ENCODE assay signal across 9 mouse cellular contexts in the genomic region with DNA sequence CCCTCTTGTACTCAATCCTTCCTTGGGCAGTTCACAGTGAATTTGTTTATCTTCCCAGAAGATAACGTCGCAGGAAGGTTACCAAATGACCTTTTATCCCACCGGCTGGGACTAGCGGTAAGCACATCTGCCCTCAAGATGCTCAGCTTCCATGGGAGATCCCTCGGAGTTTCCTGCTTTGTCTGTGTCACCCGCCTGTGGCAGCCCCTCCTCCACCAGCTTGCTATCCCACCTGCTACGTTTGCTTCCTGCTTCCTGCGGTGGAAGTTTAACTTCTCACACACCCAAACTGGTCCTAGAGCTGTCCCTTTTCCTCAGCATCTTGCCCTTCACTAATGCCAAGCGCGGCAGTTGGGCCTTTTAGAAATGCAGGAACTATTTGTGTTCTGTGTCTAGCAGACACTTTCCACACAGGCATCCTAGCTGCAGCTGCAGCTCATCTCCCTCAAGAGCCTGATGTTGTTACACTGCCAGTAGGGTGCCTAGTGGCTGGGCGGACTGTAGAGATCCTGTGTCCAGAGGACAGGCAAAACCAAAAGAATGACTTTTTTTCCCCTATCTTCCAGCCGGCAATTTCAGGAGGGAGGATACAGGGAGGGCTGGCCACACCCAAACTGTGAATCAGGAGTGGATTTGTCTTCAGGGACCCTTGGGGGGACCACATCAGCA.
DNase-seq lines count a peak whose midpoint lies in the region; ATAC-seq and TF ChIP-seq lines count a peak whose summit lies in the region.
"Had no signal": no experiment of that assay in that cellular context is flagged by ENCODE, and none has a peak within 500 bp of the region (broad histone marks: within the 10 kb centered on the region; RNA-seq: fewer than 3 reads in every experiment).

No protein-coding gene starts in this region.

- no peak for ATAC-seq in heart, embryonic 11.5 days (replicated peaks; ENCODE audit: insufficient number of reproducible peaks, low FRiP score, low TSS enrichment)
- no peak for ATAC-seq in embryonic facial prominence, embryonic 11.5 days (replicated peaks; ENCODE audit: insufficient number of reproducible peaks, low FRiP score, low TSS enrichment, low read depth)
- ATAC-seq in hindbrain, postnatal 0 days = peak; percentile 55; the same call in 1 of the 2 replicates
- ATAC-seq in midbrain, embryonic 15.5 days (replicated peaks) = peak; percentile 42; the same call in 1 of the 2 replicates
- ATAC-seq in megakaryocyte progenitor cell, adult 5-6 weeks (replicated peaks; ENCODE audit: poor library complexity) = no peak

- no peak overlapping the region for H3K27ac ChIP-seq in heart, embryonic 11.5 days (ENCODE audit: low read depth, low read length)
- no peak overlapping the region for H3K27ac ChIP-seq in embryonic facial prominence, embryonic 11.5 days (replicated peaks; ENCODE audit: low read depth, low read length)
- no peak overlapping the region for H3K27ac ChIP-seq in hindbrain, postnatal 0 days
- H3K27ac ChIP-seq in midbrain, embryonic 15.5 days = no peak overlapping the region

- TF ChIP-seq CTCF in hindbrain, postnatal 0 days (IDR thresholded peaks at IDR 0.05; ENCODE audit: low read depth) = no peak; the same call in 1 of the 2 replicates

- DNase-seq in heart, adult 9 months (ENCODE audit: low spot score in 2 of 2) = no peak
- peak; percentile 26 for DNase-seq in embryonic facial prominence, embryonic 11.5 days (ENCODE audit: low spot score)
- peak; percentile 34 for DNase-seq in hindbrain, postnatal 0 days (ENCODE audit: low spot score)
- no peak for DNase-seq in right cerebral cortex, postnatal 25 days
- DNase-seq in urinary bladder, postnatal 14 days (ENCODE audit: low spot score) = no peak
- DNase-seq: cerebellum, adult 18-20 months had no signal

- H3K9me3 ChIP-seq in heart, embryonic 11.5 days (replicated peaks; ENCODE audit: control insufficient read depth, low read length) = no peaks in the 10 kb centered on the region
- H3K9me3 ChIP-seq in embryonic facial prominence, embryonic 11.5 days (replicated peaks; ENCODE audit: control insufficient read depth, low read length) = no peaks in the 10 kb centered on the region
- no peaks in the 10 kb centered on the region for H3K9me3 ChIP-seq in hindbrain, postnatal 0 days (ENCODE audit: low read length)
- no peaks in the 10 kb centered on the region for H3K9me3 ChIP-seq in midbrain, embryonic 15.5 days

- H3K4me2 ChIP-seq in heart, embryonic 11.5 days = peak overlapping the region; percentile 60
- H3K4me2 ChIP-seq in embryonic facial prominence, embryonic 11.5 days (ENCODE audit: low read depth, low read length) = no peak overlapping the region
- H3K4me2 ChIP-seq in hindbrain, postnatal 0 days (ENCODE audit: low read depth, low read length) = peak overlapping the region; percentile 2; the same call in 1 of the 2 replicates
- 0 out of 2 replicates have a peak overlapping the region, but pooled peaks have one; percentile 2 for H3K4me2 ChIP-seq in midbrain, embryonic 15.5 days

- H3K27me3 ChIP-seq in heart, embryonic 11.5 days (ENCODE audit: control insufficient read depth, insufficient read depth, low read length) = no peaks in the 10 kb centered on the region
- H3K27me3 ChIP-seq in embryonic facial prominence, embryonic 11.5 days (ENCODE audit: control insufficient read depth, insufficient read depth, low read length) = no peaks in the 10 kb centered on the region
- H3K27me3 ChIP-seq in hindbrain, postnatal 0 days (ENCODE audit: insufficient read depth, low read length) = no peaks in the 10 kb centered on the region
- no peaks in the 10 kb centered on the region for H3K27me3 ChIP-seq in midbrain, embryonic 15.5 days (replicated peaks)

- no peaks in the 10 kb centered on the region for H3K36me3 ChIP-seq in heart, embryonic 11.5 days (ENCODE audit: control insufficient read depth, insufficient read depth, low read length)
- no peaks in the 10 kb centered on the region for H3K36me3 ChIP-seq in embryonic facial prominence, embryonic 11.5 days (replicated peaks; ENCODE audit: control insufficient read depth, insufficient read depth, low read depth, low read length)
- H3K36me3 ChIP-seq in hindbrain, postnatal 0 days (ENCODE audit: insufficient read depth, low read length) = no peaks in the 10 kb centered on the region
- no peaks in the 10 kb centered on the region for H3K36me3 ChIP-seq in midbrain, embryonic 15.5 days (replicated peaks)

- peak overlapping the region; percentile 22; the same call in 1 of the 2 replicates for H3K9ac ChIP-seq in heart, embryonic 11.5 days (ENCODE audit: low read depth, low read length)
- H3K9ac ChIP-seq in embryonic facial prominence, embryonic 11.5 days (replicated peaks; ENCODE audit: low read length) = no peak overlapping the region
- no peak overlapping the region for H3K9ac ChIP-seq in hindbrain, postnatal 0 days (replicated peaks; ENCODE audit: low read length)
- no peak overlapping the region for H3K9ac ChIP-seq in midbrain, embryonic 15.5 days

- H3K4me3 ChIP-seq in heart, embryonic 11.5 days (ENCODE audit: low read depth, low read length) = 0 out of 2 replicates have a peak overlapping the region, but pooled peaks have one; percentile 22
- no peak overlapping the region for H3K4me3 ChIP-seq in embryonic facial prominence, embryonic 11.5 days (ENCODE audit: low read depth, low read length)
- no peak overlapping the region for H3K4me3 ChIP-seq in hindbrain, postnatal 0 days (ENCODE audit: low read length)
- H3K4me3 ChIP-seq in midbrain, embryonic 15.5 days = no peak overlapping the region

- WGBS in heart, embryonic 11.5 days (ENCODE audit: insufficient replicate concordance) = 3% methylated on average over 12 of the region's 12 CpGs
- WGBS in embryonic facial prominence, embryonic 11.5 days = 4% methylated on average over 12 of the region's 12 CpGs
- WGBS in hindbrain, postnatal 0 days = 13% methylated on average over 12 of the region's 12 CpGs
- 7% methylated on average over 12 of the region's 12 CpGs for WGBS in midbrain, embryonic 15.5 days

- peaks cover 5% of the 10 kb centered on the region; the same call in 1 of the 2 replicates for H3K4me1 ChIP-seq in heart, embryonic 11.5 days (ENCODE audit: control insufficient read depth, insufficient read depth, low read length)
- H3K4me1 ChIP-seq in embryonic facial prominence, embryonic 11.5 days (ENCODE audit: control insufficient read depth, insufficient read depth, low read length) = peaks cover 3% of the 10 kb centered on the region; the same call in 1 of the 2 replicates
- peaks cover 12% of the 10 kb centered on the region; the same call in 1 of the 2 replicates for H3K4me1 ChIP-seq in hindbrain, postnatal 0 days (ENCODE audit: insufficient read depth, low read length)
- H3K4me1 ChIP-seq in midbrain, embryonic 15.5 days = peaks cover 4% of the 10 kb centered on the region; the same call in 1 of the 2 replicates

Comparison
In these comparisons a context has a peak if more than half of its experiments do, and no peak if none do; other contexts are left out.
1. ATAC-seq: peak in hindbrain, postnatal 0 days (single experiment) and midbrain, embryonic 15.5 days (single experiment); none in heart, embryonic 11.5 days (single experiment), embryonic facial prominence, embryonic 11.5 days (single experiment) and megakaryocyte progenitor cell, adult 5-6 weeks (single experiment).
2. DNase-seq: peak in embryonic facial prominence, embryonic 11.5 days (single experiment) and hindbrain, postnatal 0 days (single experiment); none in heart, adult 9 months (0 of 2), right cerebral cortex, postnatal 25 days (single experiment) and urinary bladder, postnatal 14 days (single experiment).